Mouse (Mus musculus) heart, embryonic 14.5 days (tissue): ENCODE measurements around the gene Atg4c. TPM values are rescaled to one million over a fixed set of nuclear protein-coding genes. Genes with fewer than 3 reads are reported as not detected.

Experiments
- ATAC-seq: fragments of 200-750 bp; cut with Nextera tagmentation; 2 replicates; pipeline ENCODE4 v1.8.0; 2017; ENCODE audit warnings: low read depth, moderate TSS enrichment; ENCODE audit not compliant: insufficient number of reproducible peaks, insufficient read depth, low FRiP score
- H3K27ac ChIP-seq, 2 experiments: fragments of 200-500 bp in 1 of 2; fragments of 300-500 bp in 1 of 2; sonication (generic) in 1 of 2; replicated peaks in 1 of 2; 2 replicates each; pipeline ENCODE4 v1.5.1; 2012 to 2014; ENCODE audit warnings: low read depth in 2 of 2, low read length in 2 of 2, control low read depth in 1 of 2, mild to moderate bottlenecking in 1 of 2, mixed read lengths in 1 of 2; ENCODE audit not compliant: control insufficient read depth in 1 of 2, insufficient read depth in 1 of 2
- H3K27me3 ChIP-seq: fragments of 300-500 bp; sonication (generic); 2 replicates; pipeline ENCODE4 v1.6.1; 2014; ENCODE audit warnings: mild to moderate bottlenecking, low read length, control low read depth; ENCODE audit not compliant: control insufficient read depth, insufficient read depth
- H3K36me3 ChIP-seq: fragments of 300-500 bp; sonication (generic); 2 replicates; pipeline ENCODE4 v1.6.1; 2014; ENCODE audit warnings: mild to moderate bottlenecking, control low read depth, low read length, mixed read lengths; ENCODE audit not compliant: control insufficient read depth, insufficient read depth
- H3K4me1 ChIP-seq, 2 experiments: fragments of 200-500 bp in 1 of 2; fragments of 300-500 bp in 1 of 2; sonication (generic) in 1 of 2; 2 replicates each; pipeline ENCODE4 v1.6.1; 2012 to 2014; ENCODE audit warnings: low read length in 2 of 2, control low read depth in 1 of 2, mixed read lengths in 1 of 2; ENCODE audit not compliant: control insufficient read depth in 2 of 2, insufficient read depth in 2 of 2
- H3K4me2 ChIP-seq: fragments of 300-500 bp; sonication (generic); 2 replicates; pipeline ENCODE4 v1.6.1; 2014; ENCODE audit warnings: mild to moderate bottlenecking, low read length
- H3K4me3 ChIP-seq, 2 experiments: fragments of 200-500 bp in 1 of 2; fragments of 300-500 bp in 1 of 2; sonication (generic) in 1 of 2; 2 replicates each; pipeline ENCODE4 v1.5.1; 2012 to 2014; ENCODE audit warnings: low read length in 2 of 2, mild to moderate bottlenecking in 2 of 2, control low read depth in 1 of 2, low read depth in 1 of 2, moderate library complexity in 1 of 2; ENCODE audit not compliant: control insufficient read depth in 1 of 2, insufficient read depth in 1 of 2
- H3K9ac ChIP-seq: fragments of 300-500 bp; sonication (generic); 2 replicates; pipeline ENCODE4 v1.6.1; 2014; ENCODE audit warnings: mild to moderate bottlenecking, low read length
- H3K9me3 ChIP-seq: fragments of 300-500 bp; sonication (generic); 2 replicates; pipeline ENCODE4 v1.6.1; 2016; ENCODE audit warnings: low read length, control low read depth; ENCODE audit not compliant: control insufficient read depth
- WGBS: fragments of 180-500 bp; shearing (Covaris S2); extraction: QIAGEN DNeasy Blood & Tissue Kit; methylation state at CpG from one replicate; pipeline ENCODE4 v1.1.7; 2014; 5-methylcytosine and 5-hydroxymethylcytosine counted together
- polyA plus RNA-seq: library from polyadenylated mRNA; unstranded; fragments of >200 nt; fragmentation: Nextera tagmentation; extraction: Ambion mirVana; gene quantifications from 2 replicates; pipeline ENCODE4 v1.2.1, GENCODE M21; 2014

Gene Atg4c
- polyA plus RNA-seq, 1 experiment from 2014 or later = 8.5 TPM

DNA sequence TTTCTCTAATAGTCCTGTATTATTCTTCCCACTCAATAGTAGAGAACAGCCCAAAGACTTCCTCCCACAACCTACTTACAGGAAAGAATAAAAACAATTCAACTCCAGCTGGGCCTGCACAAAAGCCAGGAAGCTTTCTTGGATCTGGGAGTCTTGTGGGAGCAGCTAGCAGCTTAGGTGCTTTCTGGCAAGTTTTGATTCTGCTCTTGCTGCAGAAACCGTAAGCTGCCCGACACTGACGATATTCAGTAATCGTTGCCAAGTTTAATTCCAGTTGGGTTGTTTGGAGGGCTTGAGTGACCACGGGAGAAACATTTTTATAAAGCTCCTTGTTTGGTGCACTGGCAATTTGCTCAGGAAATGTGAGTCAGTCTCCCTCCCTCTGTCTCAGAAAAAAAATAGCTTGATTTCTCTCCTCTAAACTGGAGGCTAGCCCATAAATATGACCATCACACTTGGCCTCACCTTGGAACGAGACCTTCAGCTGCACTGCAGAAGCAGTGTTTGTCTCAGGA lies 32.2 kb upstream of the Atg4c start:
- Histone ChIP-seq H3K4me3 (no peak overlapping the region), H3K9me3 (no peaks in the 10 kb centered on the region), H3K4me2 (peak overlapping the region; percentile 23; the same call in 1 of the 2 replicates), H3K36me3 (no peaks in the 10 kb centered on the region), H3K27me3 (no peaks in the 10 kb centered on the region), H3K9ac (no peak overlapping the region), H3K4me1 (peaks cover 0 to 2% of the 10 kb centered on the region in 2 experiments; a peak in 2 of 4 replicates), H3K27ac (peak overlapping the region; percentile 42 to 64)
- 28% methylated on average over 6 of the region's 6 CpGs for WGBS
- no peak for ATAC-seq

- no peaks in the 10 kb centered on the region for H3K9me3 ChIP-seq
- no peaks in the 10 kb centered on the region for H3K27me3 ChIP-seq
- no peak overlapping the region for H3K27ac ChIP-seq
- 54% methylated on average over 9 of the region's 9 CpGs for WGBS
- no peak overlapping the region for H3K4me2 ChIP-seq
- no peaks in the 10 kb centered on the region for H3K36me3 ChIP-seq
- H3K4me3 ChIP-seq = no peak overlapping the region
- H3K4me1 ChIP-seq = peaks cover 0 to 2% of the 10 kb centered on the region in 2 experiments; a peak in 2 of 4 replicates
- ATAC-seq = no peak
- no peak overlapping the region for H3K9ac ChIP-seq
Observed at GRCm38 (mm10) chr4:99163001-99163400, 30.7 kb upstream of the Atg4c start.

- Histone ChIP-seq H3K27ac (no peak overlapping the region), H3K9ac (no peak overlapping the region), H3K27me3 (no peaks in the 10 kb centered on the region), H3K9me3 (no peaks in the 10 kb centered on the region), H3K4me3 (no peak overlapping the region), H3K36me3 (no peaks in the 10 kb centered on the region), H3K4me2 (no peak overlapping the region), H3K4me1 (peaks cover 0 to 2% of the 10 kb centered on the region in 2 experiments; a peak in 2 of 4 replicates)
- WGBS = 12% methylated on average over 4 of the region's 4 CpGs
- ATAC-seq = no peak
Observed at GRCm38 (mm10) chr4:99163547-99163946, 30.2 kb upstream of the Atg4c start.

- H3K27ac ChIP-seq = no peak overlapping the region
- no peaks in the 10 kb centered on the region for H3K9me3 ChIP-seq
- no peak overlapping the region for H3K4me3 ChIP-seq
- no peak overlapping the region for H3K9ac ChIP-seq
- H3K36me3 ChIP-seq = no peaks in the 10 kb centered on the region
- no peaks in the 10 kb centered on the region for H3K27me3 ChIP-seq
- no peak for ATAC-seq
- 91% methylated on average over 5 of the region's 5 CpGs for WGBS
- no peak overlapping the region for H3K4me2 ChIP-seq
- no peaks in the 10 kb centered on the region for H3K4me1 ChIP-seq
Observed at GRCm38 (mm10) chr4:99168869-99169268, 24.9 kb upstream of the Atg4c start.

DNA sequence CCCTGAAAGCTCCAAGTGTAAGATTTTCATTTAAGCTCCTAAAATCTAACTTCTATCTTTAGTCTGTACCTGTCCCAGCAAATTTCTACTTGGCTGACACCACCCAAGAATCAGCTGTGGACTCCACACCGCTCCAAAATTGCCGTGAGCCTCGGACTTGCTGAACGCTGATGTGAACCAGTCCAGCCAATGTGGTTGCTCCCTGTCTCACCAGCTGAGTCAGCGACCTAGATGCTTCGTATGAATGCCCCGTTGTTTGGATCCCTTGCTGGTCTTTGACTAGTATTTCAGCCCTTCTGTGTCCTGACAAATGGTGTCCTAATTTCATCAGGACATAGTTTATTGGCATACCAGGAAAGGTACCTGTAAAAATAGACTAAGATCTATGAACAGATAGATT lies 19.5 kb upstream of the Atg4c start:
- Histone ChIP-seq H3K27me3 (no peaks in the 10 kb centered on the region), H3K4me2 (no peak overlapping the region), H3K9me3 (no peaks in the 10 kb centered on the region), H3K36me3 (no peaks in the 10 kb centered on the region), H3K9ac (no peak overlapping the region), H3K27ac (no peak overlapping the region), H3K4me3 (no peak overlapping the region), H3K4me1 (no peaks in the 10 kb centered on the region)
- WGBS = 86% methylated on average over 7 of the region's 7 CpGs
- ATAC-seq = no peak

- H3K9me3 ChIP-seq = no peaks in the 10 kb centered on the region
- H3K4me3 ChIP-seq = no peak overlapping the region
Observed at GRCm38 (mm10) chr4:99176841-99177240, 16.9 kb upstream of the Atg4c start.

DNA sequence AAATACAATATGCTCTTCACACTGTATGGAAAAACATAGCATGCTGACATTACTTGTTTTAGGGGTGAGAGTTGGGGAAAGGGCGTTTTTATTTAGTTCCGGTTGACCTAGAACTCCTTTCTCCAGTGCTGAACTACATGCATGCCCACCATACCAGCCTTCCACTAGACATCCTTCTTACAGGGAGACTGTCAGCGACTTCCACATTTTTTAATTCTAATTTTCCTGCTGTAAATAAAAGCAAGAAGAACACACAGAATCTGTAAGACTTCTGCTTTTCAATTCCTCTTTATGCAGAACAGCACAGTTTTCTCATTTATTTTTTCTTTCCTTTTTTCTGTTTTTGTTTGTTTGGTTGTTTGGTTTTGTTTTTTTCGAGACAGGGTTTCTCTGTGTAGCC lies 16.5 kb upstream of the Atg4c start:
- Histone ChIP-seq H3K27ac (no peak overlapping the region), H3K36me3 (no peaks in the 10 kb centered on the region), H3K27me3 (no peaks in the 10 kb centered on the region), H3K4me1 (peaks cover 0 to 3% of the 10 kb centered on the region in 2 experiments; a peak in 2 of 4 replicates), H3K4me3 (no peak overlapping the region), H3K9ac (no peak overlapping the region), H3K9me3 (no peaks in the 10 kb centered on the region), H3K4me2 (no peak overlapping the region)
- ATAC-seq = no peak
- 80% methylated on average over 4 of the region's 4 CpGs for whole genome bisulfite sequencing

More at GRCm38 (mm10) chr4:99176841-99177240, 16.9 kb upstream of the Atg4c start:
- Histone ChIP-seq H3K27ac (no peak overlapping the region), H3K4me1 (peaks cover 0 to 3% of the 10 kb centered on the region in 2 experiments; a peak in 2 of 4 replicates), H3K27me3 (no peaks in the 10 kb centered on the region), H3K36me3 (no peaks in the 10 kb centered on the region), H3K9ac (no peak overlapping the region), H3K4me2 (no peak overlapping the region)
- 59% methylated on average over 7 of the region's 7 CpGs for WGBS
- ATAC-seq = no peak

DNA sequence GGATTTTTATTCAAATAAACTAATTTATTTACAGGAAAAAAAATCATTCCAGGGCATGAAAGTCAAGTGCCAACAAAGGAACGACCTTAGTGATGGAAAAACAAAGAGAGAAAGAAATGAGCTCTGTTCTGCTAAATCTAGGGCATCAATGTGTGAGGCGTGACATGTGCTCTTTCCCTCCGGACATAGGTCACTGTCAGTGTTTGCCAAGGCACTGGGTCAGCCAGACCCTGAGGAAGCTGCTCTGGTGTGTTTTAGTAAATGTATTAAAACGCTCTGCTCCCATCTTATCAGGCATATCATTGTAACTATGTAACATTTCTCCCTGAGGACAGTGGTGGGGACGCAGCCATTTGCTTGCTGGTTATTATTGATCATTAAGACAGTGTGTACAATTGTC lies 14.9 kb upstream of the Atg4c start:
- Histone ChIP-seq H3K27ac (no peak overlapping the region), H3K9me3 (no peaks in the 10 kb centered on the region), H3K36me3 (no peaks in the 10 kb centered on the region), H3K4me3 (no peak overlapping the region), H3K4me1 (peaks cover 0 to 3% of the 10 kb centered on the region in 2 experiments; a peak in 2 of 4 replicates), H3K4me2 (no peak overlapping the region), H3K9ac (no peak overlapping the region), H3K27me3 (no peaks in the 10 kb centered on the region)
- ATAC-seq = no peak
- 77% methylated on average over 5 of the region's 5 CpGs for WGBS
